In genomic region chr8:94999956-95000355, GRCm38 (mm10) we compare ENCODE assay signal across 7 mouse cellular contexts. TPM values are rescaled to one million over a fixed set of nuclear protein-coding genes. Genes with fewer than 3 reads are reported as not detected.
DNase-seq lines count a peak whose midpoint lies in the region; ATAC-seq lines count a peak whose summit lies in the region.

No protein-coding gene starts in this region.

- H3K36me3 ChIP-seq in embryonic facial prominence, embryonic 10.5 days (replicated peaks): peaks cover 22% of the 10 kb centered on the region
- peaks cover 24% of the 10 kb centered on the region for H3K36me3 ChIP-seq in forebrain, embryonic 15.5 days

- H3K27ac ChIP-seq in embryonic facial prominence, embryonic 10.5 days (replicated peaks): peak overlapping the region; percentile 76
- H3K27ac ChIP-seq in forebrain, embryonic 15.5 days (replicated peaks): peak overlapping the region; percentile 96

- no peak for ATAC-seq in forebrain, embryonic 15.5 days (replicated peaks)

- H3K9me3 ChIP-seq in embryonic facial prominence, embryonic 10.5 days: no peaks in the 10 kb centered on the region
- no peaks in the 10 kb centered on the region for H3K9me3 ChIP-seq in forebrain, embryonic 15.5 days

- peak overlapping the region; percentile 67 for H3K4me2 ChIP-seq in forebrain, embryonic 15.5 days (replicated peaks)

- H3K4me1 ChIP-seq in embryonic facial prominence, embryonic 10.5 days: peaks cover 73% of the 10 kb centered on the region
- H3K4me1 ChIP-seq in forebrain, embryonic 15.5 days: peaks cover 61% of the 10 kb centered on the region

- 71% methylated on average over 6 of the region's 6 CpGs for WGBS in embryonic facial prominence, embryonic 10.5 days
- 30% methylated on average over 6 of the region's 6 CpGs for WGBS in forebrain, embryonic 15.5 days

- no peak for DNase-seq in embryonic facial prominence, embryonic 10.5 days (ENCODE audit: low spot score)
- DNase-seq in kidney, adult 9 months: peak; percentile 62
- DNase-seq in lung, postnatal 4 days: peak; percentile 56 to 72
- no peak for DNase-seq in frontal cortex, postnatal 25 days (ENCODE audit: low spot score in 2 of 2)
- DNase-seq in cerebellum, postnatal 36 days: no peak
- no peak for DNase-seq in layer of hippocampus, postnatal 36 days

- H3K27me3 ChIP-seq in embryonic facial prominence, embryonic 10.5 days (replicated peaks; ENCODE audit: low read depth, poor library complexity, severe bottlenecking): peaks cover under 1% of the 10 kb centered on the region; the same call in 1 of the 2 replicates
- no peaks in the 10 kb centered on the region for H3K27me3 ChIP-seq in forebrain, embryonic 15.5 days

- H3K9ac ChIP-seq in forebrain, embryonic 15.5 days (replicated peaks): peak overlapping the region; percentile 33

- H3K4me3 ChIP-seq in embryonic facial prominence, embryonic 10.5 days: peak overlapping the region; percentile 8; the same call in 1 of the 2 replicates
- peak overlapping the region; percentile 57 for H3K4me3 ChIP-seq in forebrain, embryonic 15.5 days

RNA-seq across cellular contexts. Expression of gene Adgrg3, which starts 17.5 kb away (rescaled TPM):
- polyA plus RNA-seq in embryonic facial prominence, embryonic 10.5 days (2016; fragmentation: Nextera tagmentation; extraction: Ambion mirVana): 3.1 and 3.5 TPM in 2 replicates
- 1.0 and 1.2 TPM in 2 replicates for polyA plus RNA-seq in forebrain, embryonic 15.5 days (2015; fragmentation: Nextera tagmentation; extraction: Ambion mirVana)
- under 1 TPM; 0.17 to 0.66 TPM for total RNA-seq in layer of hippocampus, postnatal 36 days (2021)

RNA-seq across cellular contexts. Expression of gene Adgrg1, which starts 25.4 kb away (rescaled TPM):
- polyA plus RNA-seq in embryonic facial prominence, embryonic 10.5 days (2016; fragmentation: Nextera tagmentation; extraction: Ambion mirVana): 32.9 and 38.2 TPM in 2 replicates
- 135 and 140 TPM in 2 replicates for polyA plus RNA-seq in forebrain, embryonic 15.5 days (2015; fragmentation: Nextera tagmentation; extraction: Ambion mirVana)
- 100 to 1,000 TPM in 1 of 2 experiments, 10 to 100 TPM in 1; 79.5 to 104 TPM for total RNA-seq in layer of hippocampus, postnatal 36 days (2021)

RNA-seq across cellular contexts. Expression of gene Drc7, which starts 54.9 kb away (rescaled TPM):
- 0.10 and 0.15 TPM in 2 replicates for polyA plus RNA-seq in embryonic facial prominence, embryonic 10.5 days (2016; fragmentation: Nextera tagmentation; extraction: Ambion mirVana)
- polyA plus RNA-seq in forebrain, embryonic 15.5 days (2015; fragmentation: Nextera tagmentation; extraction: Ambion mirVana): 0.96 and 1.4 TPM in 2 replicates
- 1 to 10 TPM; 1.1 to 2.7 TPM for total RNA-seq in layer of hippocampus, postnatal 36 days (2021)

Comparison
In these comparisons a context has a peak if more than half of its experiments do, and no peak if none do; other contexts are left out.
1. DNase-seq: peak in kidney, adult 9 months (single experiment) and lung, postnatal 4 days (2 of 2); none in embryonic facial prominence, embryonic 10.5 days (single experiment), frontal cortex, postnatal 25 days (0 of 2), cerebellum, postnatal 36 days (0 of 2) and layer of hippocampus, postnatal 36 days (0 of 2).